Mouse (Mus musculus): Measurements from ENCODE around the gene Nle1. TPM values are rescaled to one million over a fixed set of nuclear protein-coding genes. Genes with fewer than 3 reads are reported as not detected.
A peak's percentile ranks its signal among the peaks of the same experiment; 100 is the strongest.

The Nle1 gene
- polyA plus RNA-seq, 1 experiment: 27.1 TPM

DNA sequence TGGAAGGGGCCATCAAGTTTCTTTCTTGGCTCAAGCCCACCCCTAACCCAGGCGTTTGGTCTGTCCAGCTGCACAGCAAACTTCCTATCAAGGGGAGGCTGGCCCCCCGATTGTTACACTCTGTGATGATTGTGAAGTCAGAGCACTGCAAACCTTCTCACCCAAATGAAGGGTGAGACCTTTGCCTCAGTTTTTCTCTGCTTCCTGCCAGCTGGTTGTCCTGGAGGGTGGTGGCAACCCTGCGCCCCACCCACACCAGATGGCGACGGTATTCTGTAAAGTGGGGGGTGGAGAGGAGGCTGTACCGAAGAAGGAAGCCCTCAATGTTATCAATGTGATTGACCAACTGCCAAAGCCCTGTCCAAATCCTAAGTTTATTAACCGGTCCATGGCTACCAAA lies 16.3 kb downstream of the Nle1 start, which contains the start of gene Fndc8:
Gene Fndc8, plus strand, starts transcription at position 189 of the 400 bp plus-strand sequence.
- peaks cover 2% of the 10 kb centered on the region; the same call in 1 of the 2 replicates for H3K4me1 ChIP-seq (ENCODE audit: control insufficient read depth, insufficient read depth, insufficient read length, low read length)
- no peak within 1 kb of the TSS for H3K4me3 ChIP-seq (ENCODE audit: low read depth, low read length)
- 26% methylated on average over 7 of the region's 7 CpGs for WGBS
- H3K27me3 ChIP-seq (ENCODE audit: control insufficient read depth, insufficient read depth, low read length): no peaks in the 10 kb centered on the region
- no peak within 1 kb of the TSS for H3K27ac ChIP-seq (ENCODE audit: insufficient read depth, low read depth, low read length)
- H3K36me3 ChIP-seq (ENCODE audit: control insufficient read depth, insufficient read depth, low read length): no peaks in the 10 kb centered on the region
- TF ChIP-seq CTCF (IDR thresholded peaks at IDR 0.05; ENCODE audit: extremely low read depth, insufficient read length, insufficient replicate concordance, low read depth, low read length): no peak
- TF ChIP-seq POLR2A (IDR thresholded peaks at IDR 0.05; ENCODE audit: low read depth, low read length): no peak

DNA sequence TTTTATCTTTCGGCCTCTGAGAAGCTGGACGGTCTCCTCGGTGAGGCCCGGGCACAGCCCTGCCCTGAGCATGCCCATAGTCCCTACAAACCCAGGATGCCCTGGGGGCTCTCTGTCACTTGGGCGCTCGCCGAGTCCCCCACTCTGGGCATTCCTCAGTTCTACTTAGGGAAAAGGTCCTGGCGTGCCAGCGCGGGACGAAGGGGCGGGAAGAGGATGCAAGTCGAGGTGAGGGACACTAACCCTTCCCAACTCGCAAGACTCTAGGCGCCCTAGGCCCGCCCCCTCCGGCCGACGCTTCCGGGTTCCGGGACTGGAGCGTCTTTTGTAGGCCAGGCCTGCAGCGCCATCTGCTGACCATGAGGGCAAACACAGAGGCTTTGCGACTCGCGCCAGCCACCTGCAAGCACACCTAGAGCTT lies 17.9 kb downstream of the Nle1 start, which contains the start of gene Rad51d:
Gene Rad51d, minus strand, starts transcription at position 273 of the 421 bp plus-strand sequence.
- no peaks in the 10 kb centered on the region for H3K27me3 ChIP-seq (ENCODE audit: control insufficient read depth, insufficient read depth, low read length)
- TF ChIP-seq POLR2A (IDR thresholded peaks at IDR 0.05; ENCODE audit: low read depth, low read length): peak; percentile 72
- TF ChIP-seq CTCF (IDR thresholded peaks at IDR 0.05; ENCODE audit: extremely low read depth, insufficient read length, insufficient replicate concordance, low read depth, low read length): peak; percentile 88
- H3K4me3 ChIP-seq (ENCODE audit: low read depth, low read length): peak within 1 kb of the TSS; percentile 71
- under 1% methylated on average over 26 of the region's 26 CpGs for WGBS
- no peaks in the 10 kb centered on the region for H3K36me3 ChIP-seq (ENCODE audit: control insufficient read depth, insufficient read depth, low read length)
- H3K27ac ChIP-seq (ENCODE audit: insufficient read depth, low read depth, low read length): peak within 1 kb of the TSS; percentile 76
- H3K4me1 ChIP-seq (ENCODE audit: control insufficient read depth, insufficient read depth, insufficient read length, low read length): peaks cover 2% of the 10 kb centered on the region; the same call in 1 of the 2 replicates

DNA sequence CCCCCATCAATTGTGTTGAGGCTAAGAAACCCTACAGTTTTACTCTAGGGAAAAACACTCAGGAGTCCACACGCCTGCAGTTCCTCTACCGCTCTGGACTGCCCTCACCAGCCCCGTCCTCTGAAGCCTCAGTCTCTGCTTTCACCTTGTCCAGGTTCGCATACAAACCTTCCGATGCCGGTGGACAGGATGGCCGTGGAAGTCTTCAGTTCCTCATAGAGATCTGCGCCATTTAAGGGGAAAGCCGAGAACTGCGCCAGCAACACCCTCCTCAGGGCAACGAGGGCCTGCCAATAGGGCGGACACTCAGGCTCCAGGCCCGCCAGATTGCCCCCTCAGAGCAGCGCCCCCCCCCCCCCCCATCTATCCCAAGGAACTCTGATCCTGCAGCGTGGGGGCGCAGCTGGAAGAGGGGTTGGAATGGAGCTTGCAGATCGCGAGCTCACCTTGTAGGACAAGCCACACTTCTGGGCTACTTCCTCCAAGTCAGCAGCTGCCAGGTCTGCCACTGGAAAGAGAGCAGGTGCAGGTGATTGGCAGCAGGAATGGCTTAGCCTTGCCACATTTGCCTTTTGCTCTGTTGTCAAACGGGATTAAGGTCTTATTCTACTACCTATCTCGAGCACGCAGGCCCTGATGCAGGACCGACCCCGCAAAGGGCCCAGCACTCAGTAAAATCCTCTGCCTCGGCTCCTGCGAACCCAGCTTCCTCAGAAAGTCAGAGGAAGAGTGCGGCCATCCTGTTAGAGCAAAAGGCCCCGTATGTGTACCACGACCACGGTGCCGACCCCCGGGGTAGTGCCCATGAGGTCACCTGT lies 18.5 kb downstream of the Nle1 start:
- Histone ChIP-seq H3K4me1 (ENCODE audit: control insufficient read depth, insufficient read depth, insufficient read length, low read length) (peaks cover 2% of the 10 kb centered on the region; the same call in 1 of the 2 replicates), H3K27ac (ENCODE audit: insufficient read depth, low read depth, low read length) (peak overlapping the region; percentile 76), H3K27me3 (ENCODE audit: control insufficient read depth, insufficient read depth, low read length) (no peaks in the 10 kb centered on the region), H3K36me3 (ENCODE audit: control insufficient read depth, insufficient read depth, low read length) (no peaks in the 10 kb centered on the region), H3K4me3 (ENCODE audit: low read depth, low read length) (peak overlapping the region; percentile 71)
- 2% methylated on average over 31 of the region's 31 CpGs for WGBS
- TF ChIP-seq POLR2A (IDR thresholded peaks at IDR 0.05; ENCODE audit: low read depth, low read length): no peak; the same call in 1 of the 2 replicates
- TF ChIP-seq CTCF (IDR thresholded peaks at IDR 0.05; ENCODE audit: extremely low read depth, insufficient read length, insufficient replicate concordance, low read depth, low read length): no peak

DNA sequence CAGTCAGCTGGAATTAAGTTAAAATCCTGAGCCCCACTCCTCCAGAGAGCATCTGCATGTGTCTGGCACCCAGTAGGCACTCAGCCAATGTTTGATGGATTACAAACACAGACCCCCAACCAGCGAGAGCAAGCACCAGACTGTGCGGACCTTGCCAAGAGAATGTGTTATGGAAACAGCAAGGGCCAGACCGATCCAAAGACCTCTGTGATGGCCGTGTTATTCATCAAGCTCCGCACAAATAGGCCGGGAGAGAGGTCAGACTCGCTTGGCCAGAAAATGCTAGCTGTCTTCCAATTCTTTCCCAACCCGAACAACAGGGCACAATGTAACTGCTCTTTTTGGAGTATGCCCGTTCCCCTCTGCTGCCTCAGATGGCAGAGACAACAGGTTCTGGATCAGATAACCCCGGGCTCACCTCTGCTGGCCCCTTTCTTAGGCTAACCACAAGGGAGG lies 19.7 kb downstream of the Nle1 start:
- TF ChIP-seq POLR2A (IDR thresholded peaks at IDR 0.05; ENCODE audit: low read depth, low read length) (no peak), CTCF (IDR thresholded peaks at IDR 0.05; ENCODE audit: extremely low read depth, insufficient read length, insufficient replicate concordance, low read depth, low read length) (no peak)
- H3K36me3 ChIP-seq (ENCODE audit: control insufficient read depth, insufficient read depth, low read length): no peaks in the 10 kb centered on the region
- no peak overlapping the region for H3K4me3 ChIP-seq (ENCODE audit: low read depth, low read length)
- peaks cover 2% of the 10 kb centered on the region; the same call in 1 of the 2 replicates for H3K4me1 ChIP-seq (ENCODE audit: control insufficient read depth, insufficient read depth, insufficient read length, low read length)
- no peaks in the 10 kb centered on the region for H3K27me3 ChIP-seq (ENCODE audit: control insufficient read depth, insufficient read depth, low read length)
- H3K27ac ChIP-seq (ENCODE audit: insufficient read depth, low read depth, low read length): no peak overlapping the region
- WGBS: 59% methylated on average over 10 of the region's 10 CpGs

DNA sequence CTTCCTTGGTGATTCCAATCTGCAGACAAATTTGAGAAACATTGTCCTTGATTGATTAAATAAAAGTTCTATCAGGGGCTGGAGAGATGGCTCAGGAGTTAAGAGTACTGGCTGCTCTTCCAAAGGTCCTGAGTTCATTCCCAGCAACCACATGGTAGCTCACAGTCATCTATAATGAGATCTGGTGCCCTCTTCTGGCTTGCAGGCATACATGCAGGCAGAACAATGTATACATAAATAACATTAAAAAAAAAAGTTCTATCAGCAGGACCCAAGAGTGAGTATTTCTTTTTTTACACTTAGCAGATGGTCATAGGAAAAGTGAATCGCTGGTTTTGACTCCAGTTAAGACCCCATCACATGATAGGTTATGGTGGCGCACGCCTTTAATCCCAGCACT lies 21.7 kb downstream of the Nle1 start:
- Histone ChIP-seq H3K4me3 (ENCODE audit: low read depth, low read length) (no peak overlapping the region), H3K27ac (ENCODE audit: insufficient read depth, low read depth, low read length) (no peak overlapping the region), H3K27me3 (ENCODE audit: control insufficient read depth, insufficient read depth, low read length) (no peaks in the 10 kb centered on the region), H3K4me1 (ENCODE audit: control insufficient read depth, insufficient read depth, insufficient read length, low read length) (peaks cover 2% of the 10 kb centered on the region; the same call in 1 of the 2 replicates), H3K36me3 (ENCODE audit: control insufficient read depth, insufficient read depth, low read length) (peaks cover 7% of the 10 kb centered on the region)
- TF ChIP-seq CTCF (IDR thresholded peaks at IDR 0.05; ENCODE audit: extremely low read depth, insufficient read length, insufficient replicate concordance, low read depth, low read length) (no peak), POLR2A (IDR thresholded peaks at IDR 0.05; ENCODE audit: low read depth, low read length) (no peak)
- WGBS: 82% methylated on average over 3 of the region's 3 CpGs

DNA sequence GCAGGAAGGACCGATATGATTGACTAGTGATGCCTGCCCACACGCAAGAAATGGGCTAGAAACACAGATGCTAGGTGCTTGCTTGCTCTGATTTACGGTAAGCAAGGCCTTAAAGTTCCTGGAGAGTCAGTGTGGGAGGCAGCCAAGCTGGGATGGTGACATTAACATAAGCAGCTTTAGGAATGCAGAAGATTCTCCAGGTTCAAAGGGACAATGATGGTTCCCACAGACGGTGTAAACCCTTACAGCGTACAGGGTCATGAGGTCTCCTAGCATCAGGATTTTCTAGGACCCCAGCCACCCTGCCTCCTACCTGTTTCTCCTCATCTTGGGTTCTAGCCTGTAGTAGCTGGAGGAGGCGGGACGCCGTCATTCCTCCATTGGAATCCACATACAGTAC lies 25.0 kb downstream of the Nle1 start:
- 91% methylated on average over 8 of the region's 8 CpGs for WGBS

More for the DNA sequence above, 25.0 kb downstream of the Nle1 start:
- no peak for TF ChIP-seq POLR2A (IDR thresholded peaks at IDR 0.05; ENCODE audit: low read depth, low read length)
- no peak for TF ChIP-seq CTCF (IDR thresholded peaks at IDR 0.05; ENCODE audit: extremely low read depth, insufficient read length, insufficient replicate concordance, low read depth, low read length)
- H3K4me3 ChIP-seq (ENCODE audit: low read depth, low read length): no peak overlapping the region
- peaks cover 15% of the 10 kb centered on the region for H3K36me3 ChIP-seq (ENCODE audit: control insufficient read depth, insufficient read depth, low read length)
- H3K27me3 ChIP-seq (ENCODE audit: control insufficient read depth, insufficient read depth, low read length): no peaks in the 10 kb centered on the region
- H3K4me1 ChIP-seq (ENCODE audit: control insufficient read depth, insufficient read depth, insufficient read length, low read length): 0 out of 2 replicates have a peak, but pooled peaks cover 2% of the 10 kb centered on the region
- no peak overlapping the region for H3K27ac ChIP-seq (ENCODE audit: insufficient read depth, low read depth, low read length)

All from small intestine, adult 2 months (tissue).